Mouse (Mus musculus): ENCODE data around the gene Edf1.
"Not testable (repeated sequence)": the region's sequence is repeated elsewhere in the genome, so short reads cannot be mapped to it uniquely, and the experiment has no call there.

Edf1 gene

DNA sequence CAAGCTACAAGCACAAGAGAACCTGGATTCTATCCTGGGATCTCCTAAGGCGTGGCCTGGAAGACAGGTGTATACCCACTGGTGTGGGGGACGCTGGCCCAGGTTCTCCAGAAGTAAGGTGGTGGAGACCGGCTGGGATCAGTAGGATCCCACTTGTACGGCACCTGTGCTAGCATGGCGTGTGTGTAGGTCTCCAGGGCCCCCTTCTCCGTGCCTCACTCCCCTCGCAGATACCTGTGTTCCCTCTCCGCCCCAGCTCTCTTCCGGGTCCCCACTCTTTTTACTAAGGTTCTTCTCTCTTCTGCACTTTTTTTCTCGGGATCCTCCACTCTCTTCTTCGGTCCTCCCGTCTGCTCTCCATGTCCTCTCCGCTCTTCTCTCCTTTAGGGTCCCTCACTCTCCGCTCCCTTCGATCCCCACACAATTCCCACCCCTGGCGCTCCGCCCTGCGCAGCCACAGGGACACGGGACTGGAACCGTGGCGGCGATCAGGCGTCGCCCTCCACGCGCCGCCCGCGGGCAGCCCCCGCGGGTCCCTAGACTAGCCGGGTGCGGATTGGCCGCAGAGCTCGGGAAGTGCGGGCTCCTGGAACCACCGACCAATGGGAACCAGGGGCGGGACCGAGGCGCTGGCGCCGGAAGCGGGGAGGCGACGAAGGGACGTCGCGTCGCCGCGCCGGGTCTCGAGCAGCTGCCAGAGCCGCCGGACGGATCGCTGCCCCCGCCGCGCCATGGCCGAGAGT lies at the start of gene Edf1:
Edf1 (plus strand) TSS at position 627 of the 743 bp plus-strand sequence.
- peak; percentile 96 to 97 for DNase-seq

DNA sequence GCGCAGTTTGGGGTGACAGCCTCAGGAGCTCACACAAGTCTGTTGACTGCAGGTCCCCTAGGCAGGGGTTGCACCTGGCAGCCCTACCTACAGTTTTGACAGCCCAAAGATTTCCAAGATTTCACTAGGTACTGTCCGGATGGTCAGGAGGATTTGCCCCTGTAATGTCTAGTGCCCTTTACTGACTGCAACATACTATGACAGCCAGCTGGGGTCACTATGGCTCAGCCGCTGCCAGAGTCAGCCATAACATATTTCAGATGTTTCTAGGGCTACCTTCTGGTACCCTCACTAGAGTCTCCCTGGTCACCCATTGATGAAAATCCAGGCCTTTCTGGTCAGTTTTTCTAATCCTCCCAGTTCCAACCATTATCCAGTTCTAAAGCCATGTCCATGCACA lies 47.7 kb upstream of the Edf1 start:
- DNase-seq, result no peak

DNA sequence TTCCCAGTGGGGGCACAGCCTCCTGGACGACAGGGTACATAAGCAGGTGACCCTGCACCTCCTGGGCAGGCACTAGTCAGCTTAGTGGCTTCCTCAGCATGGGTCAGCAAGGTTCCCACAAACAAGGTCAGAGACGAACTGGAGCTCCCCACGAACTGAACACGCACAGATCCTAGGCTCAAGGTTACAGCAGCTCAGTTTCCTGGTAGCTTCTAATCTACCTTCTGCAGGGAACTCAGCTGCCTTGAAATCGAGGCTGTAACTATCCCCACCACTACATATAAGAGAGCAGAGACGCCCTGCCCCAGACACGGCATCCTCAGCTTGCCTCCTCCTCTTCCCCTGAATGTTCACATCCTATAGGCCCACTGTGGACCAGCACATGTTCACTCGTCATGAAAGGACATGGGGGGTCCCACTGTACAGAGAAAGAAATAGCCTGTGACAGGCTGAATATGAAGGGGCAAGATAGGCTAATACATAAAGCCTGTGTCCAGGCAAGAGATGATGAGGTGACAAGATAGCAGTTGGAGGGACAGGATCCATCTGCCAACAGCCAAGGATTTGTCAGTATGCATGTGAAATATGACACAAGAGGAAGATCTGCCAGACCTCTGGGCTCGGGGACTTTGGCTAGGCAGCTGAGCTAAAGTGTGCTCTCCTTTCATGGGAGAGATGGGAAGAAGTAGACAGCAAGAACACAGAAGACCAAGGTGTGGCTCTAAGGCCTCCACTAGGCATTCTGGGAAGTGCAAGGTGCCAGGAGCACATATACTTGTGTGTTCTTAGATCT lies 30.9 kb upstream of the Edf1 start:
- no peak for DNase-seq

DNA sequence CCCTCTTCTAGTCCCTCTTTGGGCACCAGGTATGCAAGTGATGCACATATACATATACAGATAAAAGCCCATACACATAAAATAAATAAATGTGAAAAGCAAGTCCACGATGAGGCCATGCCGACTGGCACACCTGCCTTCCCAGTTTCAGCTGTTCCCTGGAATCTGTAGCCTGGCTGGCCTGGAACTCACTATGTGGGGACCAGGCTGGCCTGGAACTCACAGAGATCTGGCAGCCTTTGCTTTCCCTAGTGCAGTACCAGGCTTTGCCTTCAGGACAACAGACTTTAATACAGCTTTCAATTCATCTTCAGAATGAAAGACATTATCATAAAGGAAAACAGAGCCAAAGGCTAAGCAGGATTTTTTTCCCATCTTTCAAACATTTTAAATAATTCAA lies 23.9 kb upstream of the Edf1 start:
- DNase-seq, result no peak

DNA sequence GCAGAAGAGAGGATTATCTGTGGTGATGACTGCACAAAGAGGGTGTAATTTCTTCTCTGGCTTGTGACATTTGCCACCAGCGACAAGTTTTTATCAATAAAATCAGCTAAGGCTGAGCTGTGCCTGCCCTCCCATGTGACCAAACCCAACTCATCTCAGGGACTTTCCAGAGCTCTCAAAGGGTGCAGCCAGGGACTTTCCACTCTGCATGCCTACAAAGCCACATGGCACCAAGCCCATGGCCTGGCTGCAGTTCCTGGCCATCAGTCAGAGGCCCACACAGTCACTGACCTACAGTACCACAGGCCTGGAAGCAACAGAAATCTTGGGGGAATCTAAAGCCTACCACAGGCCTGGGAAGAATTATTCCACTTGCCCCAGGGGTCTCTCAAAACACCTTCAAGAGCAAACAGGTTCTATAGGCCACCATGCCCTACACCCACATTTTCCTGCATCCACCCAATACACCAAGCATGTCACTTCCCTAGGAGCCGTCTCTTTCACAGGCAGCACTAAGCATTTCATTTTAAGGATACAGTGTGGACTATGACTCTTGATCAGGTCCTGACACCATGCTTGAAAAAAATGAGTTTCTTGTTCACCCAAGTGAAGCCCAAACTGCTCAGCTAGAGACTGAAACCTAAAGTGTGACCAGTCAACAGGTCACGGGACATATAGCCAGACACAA lies 23.3 kb upstream of the Edf1 start:
- DNase-seq, result peak; percentile 59 to 72

DNA sequence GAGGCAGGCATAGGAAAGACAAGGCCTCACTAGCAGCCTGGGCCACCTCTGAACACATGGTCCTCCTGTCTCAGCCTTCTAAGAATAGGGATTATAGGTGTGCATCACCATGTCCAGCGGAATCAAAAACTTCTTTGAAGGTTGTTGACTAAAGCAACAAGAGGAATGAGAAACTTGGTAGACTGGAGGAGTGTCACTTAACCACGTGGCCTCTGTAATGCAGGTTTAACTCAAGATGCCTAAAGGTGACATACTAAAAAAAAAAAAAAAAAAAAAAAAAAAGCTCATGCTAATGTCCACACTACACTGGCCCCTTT lies 22.8 kb upstream of the Edf1 start:
- DNase-seq, result no peak

DNA sequence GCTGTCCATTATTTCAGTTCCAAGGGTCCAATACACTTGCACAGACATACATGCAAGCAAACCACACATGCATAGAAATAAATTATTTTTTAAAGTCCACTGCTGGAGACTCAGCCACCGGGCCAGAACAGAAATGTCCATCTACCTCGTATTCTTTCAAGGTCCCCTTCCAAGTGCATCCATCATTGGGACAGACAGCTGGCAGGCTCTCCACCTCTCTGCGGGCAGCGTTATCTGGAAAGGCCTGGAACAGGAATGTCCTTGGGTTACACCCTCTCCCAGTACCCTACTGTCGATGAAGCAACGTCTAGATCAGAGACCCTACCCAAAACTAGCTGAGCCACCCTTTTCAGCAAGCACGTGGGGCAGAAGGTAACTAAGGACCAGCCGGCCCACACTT lies 21.1 kb upstream of the Edf1 start:
- DNase-seq, result no peak

DNA sequence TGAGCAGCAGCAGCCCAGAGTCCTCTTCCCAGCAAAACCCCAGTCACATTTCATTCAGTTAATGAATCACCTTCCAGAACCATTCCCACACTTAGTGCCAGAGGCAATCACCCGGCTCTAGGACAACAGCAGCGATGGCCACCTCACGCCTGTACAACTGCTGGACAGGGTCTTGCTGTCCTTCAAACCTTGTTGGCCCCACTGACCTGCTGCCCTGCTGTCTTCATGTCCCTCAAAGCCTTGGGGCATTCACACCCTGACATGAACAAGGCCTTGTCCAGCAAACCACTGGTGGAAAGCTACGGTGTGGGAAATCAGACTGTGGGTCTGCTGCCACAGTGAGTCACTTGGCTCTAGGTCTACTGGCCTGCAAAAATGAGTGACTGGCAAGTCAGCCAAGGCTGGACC lies 17.1 kb upstream of the Edf1 start:
- no peak for DNase-seq

DNA sequence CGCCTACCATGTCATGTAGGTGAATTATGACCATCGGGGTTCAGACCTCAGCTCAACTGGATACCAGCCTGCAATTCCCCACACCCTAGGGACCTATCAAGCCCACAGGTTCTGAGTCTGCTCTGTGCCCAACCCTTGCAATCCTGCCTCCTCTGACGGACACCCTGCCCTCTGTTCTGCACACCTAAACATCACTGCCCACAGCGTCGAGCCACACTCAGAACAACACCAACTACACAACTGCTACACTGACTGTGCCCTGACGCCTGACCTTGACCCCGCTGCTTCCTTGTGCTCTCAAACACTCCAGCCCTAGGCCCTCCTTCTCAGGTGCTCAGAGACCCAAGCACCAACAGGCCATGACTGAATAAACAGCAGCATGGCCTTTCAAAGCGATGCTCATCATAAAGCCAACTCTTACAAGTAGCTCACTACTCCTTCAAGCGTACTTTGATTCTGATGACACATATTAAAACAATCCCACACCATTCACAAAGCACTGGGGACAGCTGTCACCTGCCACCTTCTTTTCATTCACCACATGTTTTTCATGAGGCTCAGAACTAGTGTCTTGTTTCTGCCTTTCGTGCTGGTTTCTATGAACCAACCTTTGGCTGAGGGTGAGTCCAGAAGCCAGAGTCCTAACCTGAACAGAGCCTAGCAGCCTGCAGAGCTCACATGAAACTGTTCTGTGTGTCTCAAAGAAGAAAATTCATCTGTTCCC lies 15.8 kb upstream of the Edf1 start:
- DNase-seq, result no peak

DNA sequence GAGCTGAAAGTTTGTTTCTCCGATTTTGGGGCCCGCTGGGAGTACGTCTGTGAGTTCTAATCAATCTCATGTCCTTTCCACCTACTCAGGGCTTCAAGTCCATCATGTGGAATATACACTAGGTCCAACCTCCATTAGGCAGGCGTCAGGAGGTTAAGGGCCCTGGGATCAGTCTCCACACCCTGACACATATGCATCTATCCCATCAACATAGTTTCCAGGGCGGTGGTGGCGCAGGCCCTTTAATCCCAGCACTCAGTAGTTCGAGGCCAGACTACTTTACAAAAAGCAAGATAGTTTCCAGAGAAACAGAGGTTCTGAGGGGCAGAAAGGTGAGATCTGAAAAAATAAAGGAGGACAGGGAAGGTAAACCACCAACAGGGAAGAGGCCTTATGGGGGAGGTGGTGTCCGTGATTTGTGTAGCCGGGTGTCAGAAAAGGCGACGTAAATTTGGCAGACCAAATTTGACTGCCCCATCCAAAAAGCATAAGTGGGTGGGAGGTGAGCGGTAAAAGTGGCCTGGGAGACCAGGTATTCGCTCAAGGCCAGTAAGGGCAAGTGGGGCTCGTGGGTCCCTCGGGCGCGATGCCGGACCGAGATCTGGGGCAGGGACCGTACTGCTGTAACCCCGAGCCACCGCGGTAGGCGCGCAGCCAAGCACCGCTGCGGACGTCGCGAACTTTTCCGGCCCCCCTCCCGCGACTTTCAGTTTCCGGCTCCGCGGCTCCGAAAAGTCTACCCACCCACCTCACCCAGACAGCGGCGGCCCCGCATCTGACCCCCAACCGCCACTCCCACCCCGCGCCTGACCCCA lies 11.4 kb upstream of the Edf1 start:
- no peak for DNase-seq

DNA sequence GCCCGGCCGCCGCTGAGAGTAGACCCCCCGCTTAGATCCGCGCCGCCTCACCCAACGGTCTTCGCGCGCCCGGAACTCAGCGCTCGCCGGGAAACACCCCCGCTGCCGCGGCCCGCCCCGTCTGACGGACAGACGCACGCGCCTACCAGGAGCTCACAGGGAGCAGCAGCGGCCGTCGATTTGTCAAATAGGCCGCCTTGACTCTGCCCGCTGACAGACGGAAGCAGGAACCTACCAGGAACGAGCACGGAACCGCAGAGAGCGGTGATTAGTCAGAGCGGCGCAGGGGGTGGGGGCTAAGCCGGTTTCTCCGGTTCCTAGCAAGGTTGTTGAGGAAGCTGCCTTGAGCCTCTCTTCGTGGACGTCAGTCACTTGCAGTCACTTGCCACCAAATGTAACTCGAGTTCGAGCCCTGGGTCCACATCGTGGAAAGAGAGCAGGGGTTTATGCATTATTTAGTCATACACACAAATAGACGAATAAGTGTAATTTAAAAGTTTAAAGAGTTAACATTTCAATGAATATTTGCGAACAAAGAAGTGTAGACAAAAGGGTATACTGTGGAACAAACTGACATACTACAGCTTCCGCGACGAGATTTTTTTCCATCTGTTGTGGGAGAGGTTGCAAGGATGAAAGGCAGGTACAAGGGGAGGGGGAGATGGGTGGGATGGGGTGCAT lies 10.7 kb upstream of the Edf1 start, which contains the start of gene Traf2:
Traf2 (minus strand) TSS at position 130 of the 681 bp plus-strand sequence.
- peak; percentile 99 to 100 for DNase-seq

DNA sequence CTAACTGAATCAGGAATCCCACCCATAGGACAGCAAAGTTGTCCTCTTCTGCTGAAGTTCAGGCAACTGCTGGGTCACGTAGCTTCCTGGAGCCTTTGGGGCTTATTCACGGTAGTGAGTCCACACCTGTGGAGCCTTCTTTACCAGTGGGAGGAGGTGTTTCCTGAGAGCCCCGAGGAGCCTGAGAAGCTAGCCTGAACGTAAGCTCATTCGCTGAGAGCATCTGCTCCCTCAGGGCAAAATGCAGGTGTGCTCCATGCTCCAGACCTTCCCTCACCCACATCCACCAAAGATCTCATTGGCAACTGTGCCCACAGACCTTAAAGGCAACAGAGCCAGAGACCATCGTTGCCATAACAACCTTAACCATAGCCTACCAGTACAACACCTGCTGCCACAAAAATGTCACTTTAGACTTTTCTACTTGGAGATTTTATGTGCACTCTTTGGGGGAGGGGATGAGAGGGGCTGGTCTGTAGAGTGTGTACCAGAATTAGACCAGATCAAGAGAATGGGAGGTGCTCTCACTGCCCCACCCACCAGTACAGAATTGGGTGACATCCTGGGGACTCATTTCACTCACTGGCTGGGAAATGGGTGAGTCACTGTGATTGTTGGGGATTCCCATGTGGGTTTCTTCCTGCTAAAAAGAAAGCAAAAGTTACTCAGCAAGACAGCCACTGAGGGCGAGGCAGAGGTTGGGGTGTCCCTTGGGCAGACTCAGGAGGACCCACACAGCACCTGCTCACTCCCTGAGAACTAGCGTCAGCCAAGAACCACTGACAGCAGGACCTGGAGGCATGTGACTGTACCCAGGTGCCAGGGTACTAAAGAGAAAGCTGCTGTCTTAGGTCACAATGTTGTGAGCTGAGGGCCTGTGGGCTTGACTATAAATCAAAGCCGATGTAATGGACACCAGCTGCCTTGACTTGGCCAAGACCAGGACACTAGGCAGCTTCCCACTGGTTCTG lies 8.3 kb upstream of the Edf1 start:
- no peak for DNase-seq

DNA sequence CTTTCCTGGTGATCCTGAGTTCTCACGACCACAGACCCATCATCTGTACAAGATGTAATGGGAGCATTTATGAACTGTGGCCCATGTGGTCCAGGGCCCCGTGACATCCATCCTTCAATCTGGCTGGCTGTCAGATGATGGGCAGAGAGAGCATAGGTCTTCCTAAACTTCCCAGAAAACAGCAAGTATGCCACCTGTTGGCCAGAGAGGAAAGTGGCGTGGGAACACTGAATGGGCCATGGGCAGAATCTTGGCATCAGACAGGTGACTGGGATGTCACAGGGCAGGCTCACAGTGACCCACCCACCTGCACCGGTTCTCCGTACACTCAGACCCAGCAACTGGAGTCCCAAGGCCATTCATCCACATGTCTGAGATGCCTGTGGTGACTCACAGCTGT lies 6.5 kb upstream of the Edf1 start:
- peak in 1 of 2 experiments; percentile 58 for DNase-seq

DNA sequence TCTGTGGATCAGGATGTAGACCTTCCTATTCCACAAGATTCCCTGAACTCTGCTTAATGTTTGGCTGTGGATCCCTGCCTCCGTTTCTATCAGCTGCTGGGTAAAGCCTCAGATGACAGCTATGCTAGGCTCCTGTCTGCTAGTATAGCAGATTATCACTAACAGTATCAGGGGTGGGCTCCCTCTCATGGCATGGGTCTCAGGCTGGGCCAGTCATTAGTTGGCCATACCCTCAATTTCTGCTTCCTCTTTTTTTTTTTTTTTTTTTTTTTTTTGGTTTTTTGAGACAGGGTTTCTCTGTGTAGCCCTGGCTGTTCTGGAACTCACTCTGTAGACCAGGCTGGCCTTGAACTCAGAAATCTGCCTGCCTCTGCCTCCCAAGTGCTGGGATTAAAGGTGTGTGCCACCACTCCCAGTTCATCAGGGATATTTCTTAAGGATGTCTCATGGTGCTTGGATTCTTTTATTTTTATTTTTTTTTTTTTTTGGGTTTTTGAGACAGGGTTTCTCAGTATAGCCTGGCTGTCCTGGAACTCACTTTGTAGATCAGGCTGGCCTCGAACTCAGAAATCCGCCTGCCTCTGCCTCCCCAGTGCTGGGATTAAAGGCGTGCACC lies 4.4 kb upstream of the Edf1 start:
- DNase-seq, result not testable (repeated sequence)

DNA sequence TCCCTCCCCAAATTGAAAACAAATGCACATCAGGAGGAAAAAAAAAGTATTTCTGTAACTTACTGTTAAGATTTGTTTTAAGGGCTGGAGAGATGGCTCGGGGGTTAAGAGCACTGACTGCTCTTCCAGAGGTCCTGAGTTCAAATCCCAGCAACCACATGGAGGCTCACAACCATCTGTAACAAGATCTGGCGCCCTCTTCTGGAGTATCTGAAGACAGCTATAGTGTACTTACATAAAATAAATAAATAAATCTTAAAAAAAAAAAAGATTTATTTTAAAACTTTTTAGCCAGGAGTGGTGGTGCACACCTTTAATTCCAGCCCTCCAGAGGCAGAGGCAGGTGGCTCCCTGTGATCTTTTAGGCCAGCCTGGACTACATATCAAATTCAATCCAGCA lies 2.2 kb upstream of the Edf1 start:
- not testable (repeated sequence) for DNase-seq

DNA sequence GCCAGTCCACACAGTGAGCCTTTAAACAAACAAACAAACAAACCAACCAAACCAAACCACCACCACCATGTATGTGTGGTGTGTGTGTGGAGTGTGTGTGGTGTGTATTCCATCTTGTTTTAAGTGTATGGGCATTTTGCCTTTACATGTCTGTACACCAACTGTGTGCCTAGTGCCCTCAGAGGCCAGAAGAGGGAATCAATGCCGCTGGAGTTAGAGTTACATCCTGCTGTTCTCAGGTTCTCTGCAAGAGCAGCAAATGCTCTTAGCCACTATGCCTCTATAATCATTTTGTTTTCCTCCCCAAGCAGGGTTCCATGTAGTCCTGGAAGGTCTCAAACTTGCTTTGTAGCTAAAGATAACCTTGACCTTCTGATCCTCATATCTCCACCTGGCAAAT lies 1.4 kb upstream of the Edf1 start:
- no peak for DNase-seq

DNA sequence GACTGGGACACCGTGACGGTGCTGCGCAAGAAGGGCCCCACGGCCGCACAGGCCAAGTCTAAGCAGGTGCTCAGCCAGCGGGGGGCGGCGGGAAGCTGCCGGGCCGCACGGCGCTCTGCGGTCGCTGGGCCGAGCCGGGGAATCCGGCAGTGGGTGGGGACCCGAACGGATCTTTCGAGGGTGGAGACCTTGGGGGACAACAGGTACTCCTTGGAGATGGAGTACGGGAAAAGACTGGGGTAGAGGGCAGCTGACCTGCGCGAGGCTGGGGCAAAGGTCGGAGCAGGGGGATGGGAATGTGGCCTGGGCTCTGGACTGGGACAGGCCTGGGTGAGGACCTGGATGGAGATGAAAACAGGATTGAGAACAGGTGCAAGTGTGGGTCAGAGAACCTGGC lies 315 bp downstream of the Edf1 start:
- no peak for DNase-seq

DNA sequence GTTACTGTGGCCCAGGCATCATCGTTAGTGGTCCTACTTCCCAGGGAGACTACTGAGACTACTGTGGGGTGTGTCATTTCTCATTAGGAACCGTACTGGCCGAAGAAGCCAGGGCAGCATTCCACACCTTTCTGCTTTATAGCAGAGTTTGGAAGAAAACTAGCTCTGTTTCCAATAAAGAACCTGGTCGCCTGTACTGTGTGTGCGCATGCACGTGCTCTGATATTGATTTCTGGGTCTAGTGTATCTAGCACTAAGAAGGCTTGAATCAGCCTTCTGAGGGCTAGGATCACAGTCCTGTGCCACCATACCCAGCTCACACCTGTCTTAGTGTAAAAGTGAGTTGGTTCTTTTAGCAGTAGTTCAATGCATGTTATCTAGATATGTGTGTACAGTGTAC lies 1.1 kb downstream of the Edf1 start:
- DNase-seq, result no peak

DNA sequence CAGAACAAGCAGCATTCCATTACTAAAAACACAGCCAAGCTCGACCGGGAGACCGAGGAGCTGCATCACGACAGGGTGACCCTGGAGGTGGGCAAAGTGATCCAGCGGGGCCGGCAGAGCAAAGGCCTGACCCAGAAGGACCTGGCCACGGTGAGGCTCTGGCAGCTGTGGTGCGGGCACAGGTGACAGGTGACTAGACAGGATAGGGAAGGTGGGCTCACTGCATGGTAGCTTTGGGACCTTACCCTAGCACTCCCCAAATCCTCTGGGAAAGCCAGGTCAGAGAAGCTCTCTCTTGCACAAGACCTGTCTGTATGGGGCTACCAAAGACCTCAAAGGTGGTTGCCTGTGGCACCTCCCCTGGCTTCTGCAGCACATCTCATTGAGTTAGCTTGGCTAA lies 2.9 kb downstream of the Edf1 start:
- no peak for DNase-seq

DNA sequence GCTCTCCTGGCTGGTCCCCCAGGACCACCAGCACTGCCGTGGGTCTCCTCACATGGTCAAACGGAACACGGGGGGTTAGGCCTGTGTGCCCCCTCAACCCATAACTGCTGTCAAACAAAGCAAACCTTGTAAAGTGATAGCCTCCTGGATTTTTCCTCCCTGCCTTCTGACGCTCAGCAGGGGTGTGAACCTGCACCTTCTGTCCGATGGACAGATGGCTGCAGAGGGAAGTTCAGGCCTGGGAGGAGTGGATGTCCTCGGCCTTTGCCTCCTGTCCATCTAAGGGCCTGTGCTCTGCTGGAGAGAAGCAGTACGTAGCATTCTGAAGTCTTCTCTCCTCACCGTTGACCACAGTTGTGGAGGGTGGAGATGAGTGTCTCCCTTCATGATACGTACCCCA lies 4.3 kb downstream of the Edf1 start:
- no peak for DNase-seq
